Mouse (Mus musculus) adrenal gland, postnatal 25 days (tissue): ENCODE measurements at regions not wholly inside any gene's neighbourhood (a gene's known extent, or its start where the extent isn't known, plus 50 kb on each side); places are given as distances from the start of the nearest gene placed in this dataset.

ENCODE experiments used
- DNase-seq: peaks from one replicate; pipeline ENCODE4 v3.0.0; 2021; ENCODE audit warnings: mixed read lengths

GRCm38 (mm10) chr1:45745136-45745535 lies 49.8 kb upstream of the Wdr75 start:
- no peak for DNase-seq
